Mouse (Mus musculus) lung, adult 2 months (tissue): ENCODE measurements at regions not wholly inside any gene's neighbourhood (a gene's known extent, or its start where the extent isn't known, plus 50 kb on each side); places are given as distances from the start of the nearest gene placed in this dataset.

Experiments used
- DNase-seq: peaks from one replicate; pipeline ENCODE4 v3.0.0; 2022
- H3K4me1 ChIP-seq: fragments of 200-500 bp; 2 replicates; pipeline ENCODE4 v1.6.1; 2011; ENCODE audit warnings: low read length; ENCODE audit not compliant: control insufficient read depth, insufficient read depth
- H3K4me3 ChIP-seq: fragments of 200-500 bp; replicated peaks from 2 replicates; pipeline ENCODE3; 2011; ENCODE audit warnings: low read depth, mild to moderate bottlenecking, control low read depth, low read length; ENCODE audit errors: extremely low read depth
- CTCF ChIP-seq: fragments of 200-500 bp; IDR thresholded peaks from 2 replicates; pipeline ENCODE4 v1.5.1; 2011; ENCODE audit warnings: mild to moderate bottlenecking, low read length, control low read depth; ENCODE audit not compliant: insufficient read depth
- POLR2A ChIP-seq: fragments of 200-500 bp; IDR thresholded peaks from 2 replicates; pipeline ENCODE4 v1.6.1; 2011; ENCODE audit warnings: low read depth, mild to moderate bottlenecking, control low read depth, low read length, borderline replicate concordance; ENCODE audit errors: extremely low read depth
- WGBS: fragments of 180-500 bp; shearing (Covaris S2); methylation state at CpG from one replicate; pipeline ENCODE4 v1.1.7; 2018; 5-methylcytosine and 5-hydroxymethylcytosine counted together

GRCm38 (mm10) chr2:131436149-131436548, 55.1 kb upstream of the Smox start:
- TF ChIP-seq POLR2A (no peak), CTCF (no peak)
- Histone ChIP-seq H3K4me3 (no peak overlapping the region), H3K4me1 (no peaks in the 10 kb centered on the region)
- no peak for DNase-seq
- 52% methylated on average over 9 of the region's 9 CpGs for WGBS

GRCm38 (mm10) chr2:131430474-131430873, 60.8 kb upstream of the Smox start:
- WGBS: 81% methylated on average over 4 of the region's 4 CpGs
- Histone ChIP-seq H3K4me3 (no peak overlapping the region), H3K4me1 (no peaks in the 10 kb centered on the region)
- TF ChIP-seq POLR2A (no peak), CTCF (no peak)
- no peak for DNase-seq

GRCm38 (mm10) chr2:131428089-131428488, 63.2 kb upstream of the Smox start:
- DNase-seq: no peak
- TF ChIP-seq POLR2A: no peak
- no peak for TF ChIP-seq CTCF
- Histone ChIP-seq H3K4me1 (no peaks in the 10 kb centered on the region), H3K4me3 (no peak overlapping the region)
- 58% methylated on average over 4 of the region's 4 CpGs for WGBS

GRCm38 (mm10) chr2:131426941-131427340, 64.4 kb upstream of the Smox start:
- Histone ChIP-seq H3K4me3 (no peak overlapping the region), H3K4me1 (no peaks in the 10 kb centered on the region)
- TF ChIP-seq CTCF: no peak
- no peak for TF ChIP-seq POLR2A
- DNase-seq: no peak

DNA sequence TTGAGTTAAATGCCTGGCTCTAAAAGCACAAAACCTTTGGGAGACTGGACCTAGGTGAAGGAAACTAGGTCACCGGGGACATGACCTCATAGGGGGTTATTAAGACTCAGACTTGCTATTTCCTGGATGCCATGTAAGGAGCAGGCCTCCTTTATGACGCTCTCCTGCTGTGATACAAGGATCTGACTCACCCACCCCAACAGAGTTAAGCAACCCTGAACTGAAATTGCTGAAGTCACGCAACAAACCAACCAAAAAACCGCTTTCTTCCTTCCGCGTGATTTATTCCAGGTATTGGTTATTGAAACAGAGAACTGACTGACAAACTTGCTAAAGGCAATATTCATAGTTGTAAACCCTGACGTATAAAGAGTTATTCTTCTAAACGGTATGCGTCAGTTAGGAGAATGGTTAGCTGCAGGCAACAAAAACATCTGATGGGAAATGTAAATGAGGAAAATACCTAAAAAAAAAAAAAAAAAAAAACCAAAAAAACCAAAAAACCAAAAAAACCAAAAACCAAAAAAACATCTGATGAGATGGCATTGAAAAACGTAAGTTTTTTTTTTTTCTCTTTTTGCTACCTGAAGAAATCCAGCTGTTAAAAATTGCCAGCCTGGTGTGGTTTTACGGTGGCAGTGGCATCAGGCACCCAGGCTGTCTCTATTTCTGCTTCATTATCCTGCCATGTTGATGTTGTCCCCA, 67.5 kb upstream of the Smox start:
- DNase-seq: no peak
- TF ChIP-seq CTCF (no peak), POLR2A (no peak)
- Histone ChIP-seq H3K4me1 (no peaks in the 10 kb centered on the region), H3K4me3 (no peak overlapping the region)
- 74% methylated on average over 11 of the region's 11 CpGs for WGBS

DNA sequence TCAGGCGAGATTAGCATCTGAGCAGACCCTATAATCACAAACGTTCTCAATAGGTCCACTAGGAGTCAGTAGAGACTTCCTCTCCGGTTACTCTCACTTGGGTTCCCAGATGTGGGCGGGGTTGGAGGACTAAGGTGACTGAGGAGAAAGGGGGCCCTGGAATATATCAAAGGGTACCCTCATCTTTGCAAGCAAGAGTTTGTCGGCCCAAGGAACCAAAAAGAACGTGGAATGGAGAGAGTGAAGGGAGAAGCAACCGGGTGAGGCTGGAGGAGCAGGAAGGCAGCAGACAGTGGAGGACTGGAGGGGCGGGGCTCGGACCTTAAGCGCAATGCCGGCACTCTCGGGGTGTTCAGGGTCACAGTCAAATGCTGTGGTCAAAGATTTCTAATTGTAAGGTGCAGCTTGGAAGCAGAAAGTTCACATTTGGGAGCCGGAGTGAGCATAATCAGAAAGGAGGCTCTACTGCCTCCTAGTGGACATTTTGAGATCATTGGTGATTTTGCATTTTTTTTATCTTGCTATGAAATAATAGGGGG, 68.3 kb upstream of the Smox start:
- under 1% methylated on average over 13 of the region's 13 CpGs for WGBS
- TF ChIP-seq CTCF (peak; percentile 44), POLR2A (no peak)
- peak overlapping the region; percentile 72 for H3K4me3 ChIP-seq
- DNase-seq: peak; percentile 68
- H3K4me1 ChIP-seq: no peaks in the 10 kb centered on the region

DNA sequence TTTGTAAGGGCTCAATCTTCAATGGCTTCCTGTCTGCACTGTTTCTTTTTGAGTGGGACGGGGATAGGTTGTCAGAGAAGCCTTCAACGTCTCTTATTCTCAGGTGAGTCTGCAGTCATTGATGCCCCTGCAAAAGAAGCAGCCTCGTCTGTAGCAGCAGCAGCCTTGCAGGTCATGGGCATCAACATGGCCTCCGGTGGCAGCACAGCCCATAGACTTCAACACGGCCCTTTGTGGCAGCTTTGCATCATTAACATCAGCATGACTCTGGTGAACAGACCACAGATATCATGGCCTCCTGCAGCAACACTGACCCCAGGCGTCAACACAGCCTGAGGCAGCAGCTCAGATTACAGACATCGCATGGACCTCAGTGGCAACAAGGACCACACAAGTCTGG, 65.4 kb upstream of the Rnf24 start:
- DNase-seq: no peak
- H3K4me1 ChIP-seq: no peaks in the 10 kb centered on the region
- 64% methylated on average over 7 of the region's 7 CpGs for WGBS
- no peak overlapping the region for H3K4me3 ChIP-seq
- TF ChIP-seq CTCF: no peak
- TF ChIP-seq POLR2A: no peak

DNA sequence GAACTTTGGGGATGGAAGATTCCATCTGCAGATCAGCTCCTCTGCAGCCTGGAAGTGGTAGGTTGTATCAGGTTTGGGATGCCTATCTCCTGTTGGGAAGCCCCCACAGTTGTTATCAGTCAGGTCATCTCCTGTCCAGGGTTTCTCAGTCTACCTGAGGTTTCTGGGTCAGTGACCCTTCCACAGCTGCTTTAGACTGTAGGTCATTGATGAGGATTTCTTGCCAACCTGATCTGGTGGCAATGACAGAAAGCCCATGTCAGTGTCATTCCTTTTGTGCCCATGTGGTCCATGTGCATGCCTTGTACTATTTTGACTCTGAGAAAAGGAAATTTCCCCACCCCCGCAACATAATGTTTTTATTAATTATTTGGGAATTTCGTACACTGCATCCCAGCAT, 64.8 kb upstream of the Rnf24 start:
- H3K4me1 ChIP-seq: no peaks in the 10 kb centered on the region
- no peak overlapping the region for H3K4me3 ChIP-seq
- 85% methylated on average over 2 of the region's 2 CpGs for WGBS
- no peak for DNase-seq
- no peak for TF ChIP-seq CTCF
- TF ChIP-seq POLR2A: no peak

DNA sequence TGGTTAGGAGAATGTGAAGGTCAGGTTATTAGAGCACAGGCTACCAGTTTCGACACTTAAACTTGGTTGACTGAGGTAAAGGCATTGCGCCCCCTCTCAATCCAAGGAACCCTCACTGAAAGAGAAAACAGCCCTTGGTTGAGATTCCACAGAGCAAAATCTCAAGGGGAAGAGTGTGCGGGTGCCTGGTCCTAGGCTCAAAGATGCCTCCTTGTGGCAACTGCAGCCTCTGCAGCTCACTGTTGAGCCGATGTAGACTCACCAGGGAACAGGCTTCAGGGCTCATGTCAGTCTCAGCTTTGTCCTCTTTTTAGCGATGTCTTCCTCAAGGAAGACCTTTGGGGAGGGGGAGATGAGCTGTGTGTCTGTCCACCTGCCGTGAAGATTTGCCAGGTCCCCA, 63.8 kb upstream of the Rnf24 start:
- WGBS: 35% methylated on average over 6 of the region's 6 CpGs
- DNase-seq: peak; percentile 32

DNA sequence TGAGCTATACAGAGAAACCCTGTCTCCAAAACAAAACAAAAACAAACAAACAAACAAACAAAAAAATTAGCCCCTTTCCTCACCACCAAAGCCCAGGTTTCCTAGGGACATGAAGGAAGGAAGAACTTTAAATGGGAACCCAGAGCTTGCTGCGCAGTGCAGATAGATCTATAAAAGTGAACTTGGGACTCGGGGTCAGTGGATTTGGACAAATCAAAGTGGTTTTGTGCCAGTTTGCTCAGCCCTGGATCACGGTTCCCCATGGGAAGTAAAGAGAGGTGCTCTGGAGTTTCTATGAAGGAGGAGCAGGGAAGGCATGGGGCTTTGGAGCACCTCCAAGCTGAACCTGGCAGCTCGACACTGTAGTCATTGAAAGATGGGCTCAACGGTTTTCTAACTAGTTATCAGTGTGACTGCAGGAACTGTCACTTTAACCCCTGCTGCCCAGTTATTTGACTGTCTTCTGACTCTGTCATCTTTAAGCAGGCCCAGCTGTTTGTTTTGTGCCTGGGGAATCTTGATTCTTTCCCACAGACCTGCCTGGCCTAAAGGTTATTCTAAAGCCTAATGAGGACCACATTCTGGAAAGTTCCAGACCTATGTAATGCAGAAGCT, 58.3 kb upstream of the Rnf24 start:
- Histone ChIP-seq H3K4me3 (no peak overlapping the region), H3K4me1 (no peaks in the 10 kb centered on the region)
- DNase-seq: no peak
- TF ChIP-seq POLR2A (no peak), CTCF (no peak)
- WGBS: 71% methylated on average over 5 of the region's 5 CpGs

More for the DNA sequence above, 63.8 kb upstream of the Rnf24 start:
- no peaks in the 10 kb centered on the region for H3K4me1 ChIP-seq
- H3K4me3 ChIP-seq: no peak overlapping the region
- peak; percentile 87 for TF ChIP-seq CTCF
- TF ChIP-seq POLR2A: no peak
